Mouse (Mus musculus) G1E (cell line): Measurements from ENCODE around the gene Supv3l1.
"Not testable (repeated sequence)": the region's sequence is repeated elsewhere in the genome, so short reads cannot be mapped to it uniquely, and the experiment has no call there.

ENCODE experiments used
- CTCF ChIP-seq: IDR thresholded peaks from 2 replicates; pipeline ENCODE4 v1.5.1; 2012; ENCODE audit warnings: low read depth, low read length, inconsistent platforms, mixed read lengths
- GATA1 ChIP-seq: IDR thresholded peaks from 2 replicates; pipeline ENCODE4 v1.6.1; 2012; ENCODE audit warnings: borderline replicate concordance, low read length, inconsistent platforms, mixed read lengths

DNA sequence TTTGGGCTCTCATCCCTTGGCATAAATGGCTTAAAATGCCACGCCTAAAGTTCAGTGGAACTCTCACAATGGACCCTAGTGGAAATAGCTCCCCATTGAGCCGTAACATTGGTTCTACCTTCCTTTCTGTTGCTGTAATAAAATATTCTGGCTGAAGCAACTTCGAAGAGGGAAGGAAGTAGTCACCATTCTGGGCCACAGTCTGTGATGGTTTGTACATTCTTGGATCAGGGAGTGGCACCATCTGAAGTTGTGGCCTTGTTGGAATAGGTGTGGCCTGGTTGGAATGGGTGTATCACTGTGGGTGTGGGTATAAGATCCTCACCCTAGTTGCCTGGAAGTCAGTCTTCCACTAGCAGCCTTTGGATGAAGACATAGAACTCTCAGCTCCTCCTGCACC is 42.1 kb upstream of the Supv3l1 start:
- not testable (repeated sequence) for TF ChIP-seq CTCF, GATA1
